Mouse (Mus musculus) liver, postnatal 0 days (tissue): ENCODE results near the gene Ly6g6f.

ENCODE experiments used
- CTCF ChIP-seq: sonication (generic); IDR thresholded peaks from 2 replicates; pipeline ENCODE4 v1.5.1; 2016; ENCODE audit warnings: antibody characterized with exemption, low read depth
- EP300 ChIP-seq: IDR thresholded peaks from 2 replicates; pipeline ENCODE4 v1.6.1; 2016; ENCODE audit warnings: antibody characterized with exemption, low read depth, mild to moderate bottlenecking

- TF ChIP-seq CTCF: no peak
- TF ChIP-seq EP300: no peak
Measured at GRCm38 (mm10) chr17:35048149-35048931, 37.1 kb downstream of the Ly6g6f start.
